Mouse (Mus musculus): ENCODE measurements around the gene Phf20. TPM values are rescaled to one million over a fixed set of nuclear protein-coding genes. Genes with fewer than 3 reads are reported as not detected.

Gene Phf20
- polyA plus RNA-seq, 1 experiment, result 1.2 TPM

DNA sequence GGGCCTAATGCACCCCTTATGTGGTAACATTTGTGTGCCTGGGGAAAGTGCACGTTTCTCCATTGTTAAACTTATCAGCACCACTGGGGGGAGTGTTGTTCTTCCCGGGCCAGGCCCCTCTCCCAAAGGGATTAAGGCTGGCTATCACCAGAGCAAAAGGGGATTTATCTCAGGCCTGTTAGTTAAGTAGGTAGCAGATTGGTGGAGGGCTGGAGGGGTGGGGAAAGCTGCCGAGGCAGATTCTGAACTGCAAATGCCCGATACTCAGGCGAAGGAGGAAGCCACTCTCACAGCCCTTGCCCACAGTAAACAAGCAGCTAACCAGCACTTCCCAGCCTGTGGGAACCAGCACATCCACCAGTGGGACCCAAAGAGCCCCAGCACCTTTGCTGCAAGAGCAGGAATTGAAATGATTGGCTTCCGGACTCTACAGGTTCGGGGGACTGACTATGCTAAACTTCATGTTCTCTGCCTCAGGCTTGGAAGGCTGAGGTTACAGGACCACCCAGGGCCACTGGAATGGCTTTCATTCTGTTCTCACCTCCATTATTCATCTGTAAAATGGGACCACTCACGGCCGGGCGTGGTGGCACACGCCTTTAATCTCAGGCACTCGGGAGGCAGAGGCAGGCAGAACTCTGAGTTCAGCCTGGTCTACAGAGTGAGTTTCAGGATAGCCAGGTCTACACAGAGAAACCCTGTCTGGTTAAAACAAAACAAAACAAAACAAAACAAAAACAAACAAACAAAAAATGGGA lies 148.7 kb downstream of the Phf20 start:
- Histone ChIP-seq H3K9me3 (ENCODE audit: control insufficient read depth, low read length) (no peaks in the 10 kb centered on the region), H3K36me3 (ENCODE audit: control insufficient read depth) (no peaks in the 10 kb centered on the region), H3K27me3 (ENCODE audit: control insufficient read depth) (no peaks in the 10 kb centered on the region), H3K4me1 (ENCODE audit: control insufficient read depth) (no peaks in the 10 kb centered on the region), H3K4me3 (replicated peaks) (no peak overlapping the region)
- TF ChIP-seq GATA1 (IDR thresholded peaks at IDR 0.05; ENCODE audit: low read length), result no peak
- no peak for TF ChIP-seq TAL1 (IDR thresholded peaks at IDR 0.05; ENCODE audit: low read length)

DNA sequence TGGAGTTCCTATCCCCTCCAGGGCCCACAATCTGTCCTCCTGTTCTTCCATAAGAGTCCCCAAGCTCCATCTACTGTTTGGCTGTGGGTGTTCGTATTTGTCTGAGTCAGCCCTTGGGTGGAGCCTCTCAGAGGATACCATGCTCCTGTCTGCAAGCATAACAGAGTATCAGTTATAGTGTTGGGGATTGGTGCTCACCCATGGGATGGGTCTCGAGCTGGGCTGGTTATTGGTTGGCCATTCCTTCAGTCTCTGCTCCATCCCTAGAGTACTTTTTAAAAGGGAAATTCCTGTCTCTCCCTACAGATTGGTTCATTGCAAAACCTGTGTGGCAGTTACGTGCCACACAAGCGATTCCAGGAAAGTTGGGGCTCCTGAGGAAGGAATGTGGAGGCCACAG lies 152.5 kb downstream of the Phf20 start:
- H3K4me3 ChIP-seq (replicated peaks), result no peak overlapping the region
- no peaks in the 10 kb centered on the region for H3K4me1 ChIP-seq (ENCODE audit: control insufficient read depth)
- no peaks in the 10 kb centered on the region for H3K36me3 ChIP-seq (ENCODE audit: control insufficient read depth)
- H3K9me3 ChIP-seq (ENCODE audit: control insufficient read depth, low read length), result no peaks in the 10 kb centered on the region
- H3K27me3 ChIP-seq (ENCODE audit: control insufficient read depth), result no peaks in the 10 kb centered on the region
- no peak for TF ChIP-seq TAL1 (IDR thresholded peaks at IDR 0.05; ENCODE audit: low read length)
- no peak for TF ChIP-seq GATA1 (IDR thresholded peaks at IDR 0.05; ENCODE audit: low read length)

- TF ChIP-seq TAL1 (IDR thresholded peaks at IDR 0.05; ENCODE audit: low read length) (no peak), GATA1 (IDR thresholded peaks at IDR 0.05; ENCODE audit: low read length) (no peak)
- no peaks in the 10 kb centered on the region for H3K27me3 ChIP-seq (ENCODE audit: control insufficient read depth)
- no peaks in the 10 kb centered on the region for H3K9me3 ChIP-seq (ENCODE audit: control insufficient read depth, low read length)
- H3K36me3 ChIP-seq (ENCODE audit: control insufficient read depth), result no peaks in the 10 kb centered on the region
- H3K4me1 ChIP-seq (ENCODE audit: control insufficient read depth), result no peaks in the 10 kb centered on the region
- H3K4me3 ChIP-seq (replicated peaks), result no peak overlapping the region
Observed at GRCm38 (mm10) chr2:156349286-156349848, 153.1 kb downstream of the Phf20 start.

DNA sequence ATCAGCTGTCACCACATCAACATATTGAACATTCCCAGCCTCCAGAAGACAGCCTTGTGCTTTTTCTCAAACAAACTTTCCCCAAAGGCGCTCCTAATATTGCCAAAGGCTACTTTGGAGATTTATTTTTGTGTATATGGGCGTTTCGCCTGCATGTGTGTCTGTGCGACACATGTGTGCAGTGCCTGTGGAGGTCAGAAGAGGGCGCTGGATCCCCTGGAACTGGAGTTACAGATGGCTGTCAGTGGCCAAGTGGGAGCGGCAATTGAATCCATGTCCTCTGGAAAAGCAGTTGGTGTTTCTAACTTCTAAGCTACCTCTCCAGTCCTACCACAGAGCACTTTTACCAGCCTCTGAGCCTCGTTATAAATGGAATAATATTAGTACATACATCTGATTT lies 155.0 kb downstream of the Phf20 start:
- Histone ChIP-seq H3K4me3 (replicated peaks) (no peak overlapping the region), H3K27me3 (ENCODE audit: control insufficient read depth) (no peaks in the 10 kb centered on the region), H3K36me3 (ENCODE audit: control insufficient read depth) (no peaks in the 10 kb centered on the region), H3K4me1 (ENCODE audit: control insufficient read depth) (no peaks in the 10 kb centered on the region), H3K9me3 (ENCODE audit: control insufficient read depth, low read length) (no peaks in the 10 kb centered on the region)
- TF ChIP-seq GATA1 (IDR thresholded peaks at IDR 0.05; ENCODE audit: low read length), result no peak
- TF ChIP-seq TAL1 (IDR thresholded peaks at IDR 0.05; ENCODE audit: low read length), result no peak

DNA sequence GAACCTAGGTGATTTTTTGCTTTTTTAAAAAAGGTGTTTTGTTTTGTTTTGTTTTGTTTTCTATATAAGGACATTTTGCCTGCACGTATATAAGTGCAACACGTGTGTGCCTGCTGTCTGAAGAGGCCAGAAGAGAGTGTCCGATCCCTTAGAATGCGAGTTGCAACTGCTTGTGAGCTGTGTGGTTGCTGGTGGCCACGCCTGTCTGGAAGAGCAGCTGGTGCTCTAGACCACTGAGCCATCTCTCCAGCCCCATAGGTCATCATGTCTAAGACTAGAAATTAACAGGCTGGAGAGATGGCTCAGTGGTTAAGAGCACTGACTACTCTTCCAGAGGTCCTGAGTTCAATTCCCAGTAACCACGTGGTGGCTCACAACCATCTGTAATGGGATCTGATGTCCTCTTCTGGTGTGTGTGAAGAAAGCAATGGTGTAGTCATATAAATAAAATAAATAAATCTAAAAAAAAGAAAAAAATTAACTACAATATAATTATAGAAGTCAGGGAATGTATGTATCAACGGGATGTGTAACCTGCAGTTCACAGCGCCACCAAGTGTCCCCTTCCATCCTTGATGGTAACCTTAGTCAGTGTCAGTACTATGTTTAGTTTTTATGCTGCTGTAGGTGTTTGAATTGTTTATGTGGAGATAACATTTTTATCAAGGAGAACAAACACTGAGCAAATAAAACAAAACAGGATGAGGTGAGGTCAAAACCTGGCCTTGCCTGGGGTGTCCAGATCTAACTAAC lies 156.3 kb downstream of the Phf20 start:
- no peak overlapping the region for H3K4me3 ChIP-seq (replicated peaks)

DNA sequence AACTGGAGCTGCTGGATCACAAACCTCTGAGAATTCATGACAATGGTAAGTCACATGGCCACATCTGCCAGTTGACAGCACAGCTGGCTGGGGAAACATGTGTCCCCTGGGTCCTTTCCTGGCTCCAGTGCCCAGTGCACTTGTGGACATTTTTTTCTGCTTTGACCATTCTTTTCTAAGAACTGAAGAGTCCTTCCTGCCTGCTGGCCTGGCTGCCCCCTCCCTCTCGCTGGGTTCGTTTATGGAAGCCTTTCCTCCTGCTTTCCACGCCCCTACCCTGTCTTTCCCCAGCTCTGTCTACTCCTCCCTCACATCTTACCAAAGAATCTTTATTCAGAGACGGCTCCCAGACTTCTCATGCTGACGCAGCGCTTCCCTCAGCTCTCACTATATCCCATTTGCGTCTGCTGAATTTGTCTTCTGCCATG lies 157.0 kb downstream of the Phf20 start:
- Histone ChIP-seq H3K36me3 (ENCODE audit: control insufficient read depth) (no peaks in the 10 kb centered on the region), H3K9me3 (ENCODE audit: control insufficient read depth, low read length) (no peaks in the 10 kb centered on the region), H3K4me1 (ENCODE audit: control insufficient read depth) (no peaks in the 10 kb centered on the region), H3K27me3 (ENCODE audit: control insufficient read depth) (no peaks in the 10 kb centered on the region), H3K4me3 (replicated peaks) (no peak overlapping the region)
- TF ChIP-seq TAL1 (IDR thresholded peaks at IDR 0.05; ENCODE audit: low read length) (no peak), GATA1 (IDR thresholded peaks at IDR 0.05; ENCODE audit: low read length) (no peak)

More for the DNA sequence above, 156.3 kb downstream of the Phf20 start:
- no peaks in the 10 kb centered on the region for H3K36me3 ChIP-seq (ENCODE audit: control insufficient read depth)
- no peaks in the 10 kb centered on the region for H3K4me1 ChIP-seq (ENCODE audit: control insufficient read depth)
- H3K9me3 ChIP-seq (ENCODE audit: control insufficient read depth, low read length), result no peaks in the 10 kb centered on the region
- TF ChIP-seq TAL1 (IDR thresholded peaks at IDR 0.05; ENCODE audit: low read length) (no peak), GATA1 (IDR thresholded peaks at IDR 0.05; ENCODE audit: low read length) (no peak)
- H3K27me3 ChIP-seq (ENCODE audit: control insufficient read depth), result no peaks in the 10 kb centered on the region

GRCm38 (mm10) chr2:156356031-156356430 lies 159.8 kb downstream of the Phf20 start:
- no peak overlapping the region for H3K4me3 ChIP-seq (replicated peaks)
- no peaks in the 10 kb centered on the region for H3K36me3 ChIP-seq (ENCODE audit: control insufficient read depth)
- TF ChIP-seq GATA1 (IDR thresholded peaks at IDR 0.05; ENCODE audit: low read length) (no peak), TAL1 (IDR thresholded peaks at IDR 0.05; ENCODE audit: low read length) (no peak)
- H3K9me3 ChIP-seq (ENCODE audit: control insufficient read depth, low read length), result no peaks in the 10 kb centered on the region
- no peaks in the 10 kb centered on the region for H3K27me3 ChIP-seq (ENCODE audit: control insufficient read depth)
- H3K4me1 ChIP-seq (ENCODE audit: control insufficient read depth), result no peaks in the 10 kb centered on the region

Other genes starting within 250 kb of the Phf20 start
- gene Cep250, start 240.0 kb upstream of the Phf20 start, polyA plus RNA-seq (2012), result 3.7 and 3.8 TPM in 2 replicates
- gene 6430550D23Rik, start 188.5 kb upstream of the Phf20 start, polyA plus RNA-seq (2012), result 0.03 and 0.04 TPM in 2 replicates
- 7.3 and 7.5 TPM in 2 replicates for gene Ergic3, start 188.4 kb upstream of the Phf20 start, polyA plus RNA-seq (2012)
- not detected in 2 replicates for gene Fer1l4, start 143.5 kb upstream of the Phf20 start, polyA plus RNA-seq (2012)
- gene Spag4, start 131.3 kb upstream of the Phf20 start, polyA plus RNA-seq (2012), result 0.08 and 0.09 TPM in 2 replicates
- gene Cpne1, start 84.5 kb upstream of the Phf20 start, polyA plus RNA-seq (2012), result 1.1 and 2.0 TPM in 2 replicates
- 0.28 and 0.31 TPM in 2 replicates for gene Rbm12, start 84.5 kb upstream of the Phf20 start, polyA plus RNA-seq (2012)
- 0.01 TPM in 1 of 2 replicates, not detected in the other for gene Gm28036, start 69.4 kb upstream of the Phf20 start, polyA plus RNA-seq (2012)
- 41.6 and 50.1 TPM in 2 replicates for gene Romo1, start 52.4 kb upstream of the Phf20 start, polyA plus RNA-seq (2012)
- 3.2 and 3.4 TPM in 2 replicates for gene Nfs1, start 52.3 kb upstream of the Phf20 start, polyA plus RNA-seq (2012)
- gene Rbm39, start 16.2 kb upstream of the Phf20 start, polyA plus RNA-seq (2012), result 37.5 TPM in 2 replicates
- not detected in 2 replicates for gene Cnbd2, start 115.8 kb downstream of the Phf20 start, polyA plus RNA-seq (2012)
- 85.2 and 101 TPM in 2 replicates for gene Scand1, start 116.2 kb downstream of the Phf20 start, polyA plus RNA-seq (2012)
- gene Epb41l1, start 224.4 kb downstream of the Phf20 start, polyA plus RNA-seq (2012), result 0.31 and 0.39 TPM in 2 replicates